Mouse (Mus musculus) liver, adult (tissue): ENCODE data around the gene Actr10.

Experiments
- GATA4 ChIP-seq: IDR thresholded peaks from 2 replicates; pipeline ENCODE4 v1.6.1; 2014; ENCODE audit warnings: mild to moderate bottlenecking, low read length; ENCODE audit not compliant: insufficient replicate concordance

The Actr10 gene

GRCm38 (mm10) chr12:70937571-70938384, at the start of gene Actr10:
Actr10 (plus strand) TSS chr12:70937857.
- no peak for TF ChIP-seq GATA4

- TF ChIP-seq GATA4 = no peak
Measured at GRCm38 (mm10) chr12:70890405-70890804, 47.3 kb upstream of the Actr10 start.

- TF ChIP-seq GATA4 = no peak
Measured at GRCm38 (mm10) chr12:70890874-70891470, 46.7 kb upstream of the Actr10 start.

GRCm38 (mm10) chr12:70895275-70895674, 42.4 kb upstream of the Actr10 start:
- TF ChIP-seq GATA4 = no peak

- TF ChIP-seq GATA4 = no peak
Measured at GRCm38 (mm10) chr12:70896068-70896467, 41.6 kb upstream of the Actr10 start.

GRCm38 (mm10) chr12:70897434-70897833, 40.2 kb upstream of the Actr10 start:
- TF ChIP-seq GATA4 = no peak

GRCm38 (mm10) chr12:70898450-70898849, 39.2 kb upstream of the Actr10 start:
- TF ChIP-seq GATA4 = no peak

- TF ChIP-seq GATA4 = no peak
Measured at GRCm38 (mm10) chr12:70904471-70904870, 33.2 kb upstream of the Actr10 start.

- no peak for TF ChIP-seq GATA4
Measured at GRCm38 (mm10) chr12:70906867-70907266, 30.8 kb upstream of the Actr10 start.

- no peak for TF ChIP-seq GATA4
Measured at GRCm38 (mm10) chr12:70907651-70908050, 30.0 kb upstream of the Actr10 start.

- no peak for TF ChIP-seq GATA4
Measured at GRCm38 (mm10) chr12:70908076-70908475, 29.6 kb upstream of the Actr10 start.

GRCm38 (mm10) chr12:70910241-70910720, 27.4 kb upstream of the Actr10 start:
- TF ChIP-seq GATA4 = no peak

- TF ChIP-seq GATA4 = no peak
Measured at GRCm38 (mm10) chr12:70911029-70911428, 26.6 kb upstream of the Actr10 start.

- TF ChIP-seq GATA4 = no peak
Measured at GRCm38 (mm10) chr12:70911676-70912379, 25.8 kb upstream of the Actr10 start.

- peak; percentile 66; the same call in 1 of the 2 replicates for TF ChIP-seq GATA4
Measured at GRCm38 (mm10) chr12:70913429-70913828, 24.2 kb upstream of the Actr10 start.

- TF ChIP-seq GATA4 = no peak
Measured at GRCm38 (mm10) chr12:70914387-70914786, 23.3 kb upstream of the Actr10 start.

- no peak for TF ChIP-seq GATA4
Measured at GRCm38 (mm10) chr12:70929781-70930180, 7.9 kb upstream of the Actr10 start.
